Mouse (Mus musculus) ES-Bruce4 (cell line): ENCODE data around the gene Phf3. TPM values are rescaled to one million over a fixed set of nuclear protein-coding genes. Genes with fewer than 3 reads are reported as not detected.

ENCODE experiments used
- H3K27ac ChIP-seq: 2 replicates; pipeline ENCODE4 v1.5.1; 2012; ENCODE audit warnings: low read length, inconsistent platforms; ENCODE audit not compliant: insufficient read depth
- H3K27me3 ChIP-seq: 2 replicates; pipeline ENCODE4 v1.6.1; 2012; ENCODE audit warnings: mild to moderate bottlenecking, low read length, inconsistent platforms; ENCODE audit not compliant: control insufficient read depth, poor library complexity, insufficient read depth, severe bottlenecking
- H3K36me3 ChIP-seq: 2 replicates; pipeline ENCODE4 v1.6.1; 2012; ENCODE audit warnings: inconsistent platforms, mild to moderate bottlenecking, low read length, moderate library complexity; ENCODE audit not compliant: control insufficient read depth, poor library complexity, insufficient read depth, severe bottlenecking
- H3K4me1 ChIP-seq: one replicate; pipeline ENCODE4 v1.8.1; 2011; ENCODE audit warnings: low read length; ENCODE audit not compliant: control insufficient read depth, insufficient read depth
- H3K4me3 ChIP-seq: 2 replicates; pipeline ENCODE4 v1.5.1; 2011; ENCODE audit warnings: low read depth, mild to moderate bottlenecking, low read length
- H3K9ac ChIP-seq: 2 replicates; pipeline ENCODE4 v1.6.1; 2012; ENCODE audit warnings: low read depth, mild to moderate bottlenecking, inconsistent platforms; ENCODE audit not compliant: poor library complexity, severe bottlenecking
- H3K9me3 ChIP-seq: replicated peaks from 2 replicates; pipeline ENCODE4 v1.6.1; 2012; ENCODE audit warnings: mild to moderate bottlenecking, low read length, inconsistent platforms; ENCODE audit not compliant: control insufficient read depth, poor library complexity, insufficient read depth, severe bottlenecking
- CTCF ChIP-seq: IDR thresholded peaks from one replicate; pipeline ENCODE4 v1.8.1; 2011; ENCODE audit warnings: low read depth, low read length
- EP300 ChIP-seq: IDR thresholded peaks from 2 replicates; pipeline ENCODE4 v1.6.1; 2011; ENCODE audit warnings: low read depth, low read length; ENCODE audit not compliant: insufficient read depth
- POLR2A ChIP-seq: IDR thresholded peaks from one replicate; pipeline ENCODE4 v1.8.1; 2011; ENCODE audit warnings: low read length; ENCODE audit not compliant: insufficient read depth
- polyA plus RNA-seq: library from polyadenylated mRNA; stranded (reverse); fragments of >200 nt; gene quantifications from 2 replicates; pipeline ENCODE4 v1.2.4, GENCODE M21; 2011; ENCODE audit warnings: low read depth; ENCODE audit not compliant: missing spikeins, insufficient read depth, insufficient read length

Gene Phf3
- polyA plus RNA-seq, 1 experiment: 203 TPM

DNA sequence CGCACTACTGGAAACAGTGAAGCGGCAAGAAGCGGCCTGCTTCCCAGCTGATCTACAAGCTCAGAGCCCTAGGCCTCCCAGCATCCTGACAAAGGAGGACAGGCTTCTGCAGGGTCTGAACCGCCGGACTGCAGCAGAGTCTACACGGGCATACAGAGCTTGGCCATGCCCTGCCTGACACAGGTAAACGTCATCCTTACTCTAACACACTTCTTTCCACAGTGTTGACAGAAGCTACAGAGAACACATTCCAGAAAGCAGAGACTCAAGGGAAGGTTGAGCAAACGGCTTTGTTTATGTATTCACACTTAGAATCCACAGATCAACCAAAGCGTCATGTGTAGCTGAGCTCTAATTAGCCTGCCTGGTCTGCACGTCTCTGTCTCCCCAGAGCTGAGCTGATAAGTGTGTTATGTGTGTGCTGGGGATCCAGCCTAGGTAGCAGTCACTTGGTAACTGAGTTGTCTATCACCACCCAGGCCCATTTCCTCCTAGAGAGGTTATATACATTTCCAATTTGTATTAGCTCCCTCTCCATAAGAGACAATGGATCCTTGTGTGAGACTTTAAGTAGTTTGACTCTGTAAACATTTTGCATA, 65.5 kb downstream of the Phf3 start:
- H3K36me3 ChIP-seq: peaks cover 71% of the 10 kb centered on the region

DNA sequence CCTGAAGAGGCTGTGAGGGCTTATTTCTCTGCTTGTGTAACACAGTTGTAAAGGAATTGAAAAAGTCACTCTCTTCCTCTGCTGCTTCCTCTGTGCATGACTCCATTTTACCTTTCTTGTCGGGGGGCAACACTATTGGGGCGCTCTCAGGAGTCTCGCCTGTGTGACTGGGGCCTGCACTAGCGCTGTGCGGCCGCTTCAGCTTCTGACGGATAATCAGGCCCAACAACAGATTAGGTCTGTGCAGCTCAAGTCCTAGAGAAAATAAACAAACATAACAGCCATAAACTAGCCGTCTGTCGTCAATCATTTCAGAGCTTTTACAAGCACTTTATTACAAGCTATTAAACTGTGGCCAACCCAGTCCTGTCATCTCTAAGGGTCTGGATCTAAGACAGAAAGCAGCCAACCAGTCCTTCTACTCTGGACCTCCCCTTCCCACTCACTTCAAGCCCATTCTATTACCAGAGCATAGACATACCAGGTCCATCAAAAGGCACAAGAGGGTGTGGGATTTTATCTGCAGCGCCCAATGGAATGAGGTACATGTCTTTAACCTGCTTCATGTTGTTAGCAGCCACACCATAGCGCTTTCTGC, 67.9 kb downstream of the Phf3 start:
- no peak for TF ChIP-seq CTCF
- no peak for TF ChIP-seq EP300
- no peak for TF ChIP-seq POLR2A
- Histone ChIP-seq H3K27ac (no peak overlapping the region), H3K27me3 (no peaks in the 10 kb centered on the region), H3K36me3 (peaks cover 55% of the 10 kb centered on the region), H3K9ac (no peak overlapping the region), H3K4me3 (no peak overlapping the region), H3K9me3 (no peaks in the 10 kb centered on the region), H3K4me1 (no peaks in the 10 kb centered on the region)

More for the DNA sequence above, 65.5 kb downstream of the Phf3 start:
- H3K27ac ChIP-seq: no peak overlapping the region
- TF ChIP-seq EP300 (no peak), CTCF (no peak), POLR2A (no peak)
- no peak overlapping the region for H3K4me3 ChIP-seq
- no peaks in the 10 kb centered on the region for H3K4me1 ChIP-seq
- H3K9me3 ChIP-seq: no peaks in the 10 kb centered on the region
- no peaks in the 10 kb centered on the region for H3K27me3 ChIP-seq
- no peak overlapping the region for H3K9ac ChIP-seq

DNA sequence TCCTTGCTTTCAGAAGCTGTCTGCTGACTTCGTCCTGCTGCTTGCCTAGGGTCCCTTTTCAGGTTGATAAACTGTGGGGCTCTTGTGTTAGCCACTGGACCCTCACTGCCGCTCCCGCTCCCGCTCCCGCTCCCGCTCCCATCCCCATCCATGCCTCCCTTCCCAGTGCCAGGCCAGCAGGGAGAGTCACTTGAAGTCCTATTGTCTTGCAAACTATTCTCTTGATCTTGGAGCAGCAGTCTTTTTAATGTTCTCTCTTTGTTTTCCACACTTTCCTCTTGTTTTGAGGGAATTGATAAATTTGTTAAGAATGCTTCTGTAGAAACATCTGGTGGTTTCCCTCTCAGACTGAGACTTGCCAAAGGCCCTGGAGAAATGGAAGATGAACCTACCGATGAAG, 68.8 kb downstream of the Phf3 start:
- Histone ChIP-seq H3K27ac (no peak overlapping the region), H3K4me3 (no peak overlapping the region), H3K9ac (no peak overlapping the region), H3K27me3 (no peaks in the 10 kb centered on the region), H3K9me3 (no peaks in the 10 kb centered on the region), H3K4me1 (no peaks in the 10 kb centered on the region), H3K36me3 (peaks cover 48% of the 10 kb centered on the region)
- no peak for TF ChIP-seq POLR2A

GRCm38 (mm10) chr1:30801911-30802310, 71.8 kb downstream of the Phf3 start:
- Histone ChIP-seq H3K36me3 (peaks cover 28% of the 10 kb centered on the region), H3K4me3 (no peak overlapping the region), H3K4me1 (no peaks in the 10 kb centered on the region), H3K9ac (no peak overlapping the region), H3K27ac (no peak overlapping the region), H3K9me3 (no peaks in the 10 kb centered on the region), H3K27me3 (no peaks in the 10 kb centered on the region)
- TF ChIP-seq POLR2A (no peak), EP300 (no peak), CTCF (no peak)

DNA sequence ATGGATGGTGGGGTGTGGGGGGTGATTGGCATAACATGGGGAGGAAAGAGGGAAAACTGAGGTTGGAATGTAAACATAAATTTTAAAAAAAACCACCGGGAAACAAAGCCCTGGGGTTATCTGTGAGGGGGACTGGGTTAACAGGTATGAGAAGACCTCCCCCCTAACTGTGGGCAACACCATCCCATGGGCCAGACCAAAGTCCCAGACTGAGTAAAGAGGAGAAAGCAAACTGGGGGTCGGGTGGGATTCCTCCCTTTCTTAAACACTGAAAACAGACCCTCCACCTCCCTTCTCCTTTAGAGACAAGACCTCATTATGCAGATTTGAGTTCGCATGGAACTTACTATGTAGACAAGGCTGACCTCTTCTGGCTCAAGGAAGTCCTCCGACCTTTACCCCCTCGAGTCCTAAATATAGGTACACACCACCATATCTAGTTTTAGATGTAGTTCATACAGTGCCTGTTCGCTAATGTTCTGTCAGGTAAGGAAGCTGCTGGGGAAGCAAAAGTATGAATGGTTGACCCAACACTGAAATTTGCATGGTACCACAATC, 74.4 kb downstream of the Phf3 start:
- H3K36me3 ChIP-seq: peaks cover 11% of the 10 kb centered on the region
- H3K27ac ChIP-seq: no peak overlapping the region
- no peaks in the 10 kb centered on the region for H3K9me3 ChIP-seq
- no peaks in the 10 kb centered on the region for H3K4me1 ChIP-seq
- H3K27me3 ChIP-seq: no peaks in the 10 kb centered on the region
- TF ChIP-seq CTCF (no peak), EP300 (no peak), POLR2A (no peak)
- no peak overlapping the region for H3K9ac ChIP-seq
- H3K4me3 ChIP-seq: no peak overlapping the region

GRCm38 (mm10) chr1:30794606-30795005, 79.1 kb downstream of the Phf3 start:
- no peaks in the 10 kb centered on the region for H3K9me3 ChIP-seq
- no peak overlapping the region for H3K27ac ChIP-seq
- TF ChIP-seq CTCF (no peak), POLR2A (no peak), EP300 (no peak)
- H3K9ac ChIP-seq: no peak overlapping the region
- H3K4me1 ChIP-seq: no peaks in the 10 kb centered on the region
- H3K27me3 ChIP-seq: no peaks in the 10 kb centered on the region
- no peaks in the 10 kb centered on the region for H3K36me3 ChIP-seq
- H3K4me3 ChIP-seq: no peak overlapping the region
